Mouse (Mus musculus) kidney, embryonic 14.5 days (tissue): Measurements from ENCODE around the gene D430041D05Rik. TPM values are rescaled to one million over a fixed set of nuclear protein-coding genes. Genes with fewer than 3 reads are reported as not detected.
"Not testable (repeated sequence)": the region's sequence is repeated elsewhere in the genome, so short reads cannot be mapped to it uniquely, and the experiment has no call there.

ENCODE experiments used
- ATAC-seq: fragments of 200-750 bp; cut with Nextera tagmentation; 2 replicates; pipeline ENCODE4 v1.8.0; 2017; ENCODE audit warnings: moderate number of reproducible peaks, mild to moderate bottlenecking, moderate TSS enrichment, moderate library complexity; ENCODE audit not compliant: low FRiP score, low TSS enrichment
- H3K27ac ChIP-seq: fragments of 300-500 bp; sonication (generic); 2 replicates; pipeline ENCODE4 v1.5.1; 2014; ENCODE audit warnings: low read depth, mild to moderate bottlenecking, low read length, moderate library complexity, mixed read lengths
- H3K27me3 ChIP-seq: fragments of 300-500 bp; sonication (generic); 2 replicates; pipeline ENCODE4 v1.6.1; 2014; ENCODE audit warnings: mild to moderate bottlenecking, low read length; ENCODE audit not compliant: control insufficient read depth, insufficient read depth
- H3K36me3 ChIP-seq: fragments of 300-500 bp; sonication (generic); 2 replicates; pipeline ENCODE4 v1.6.1; 2014; ENCODE audit warnings: low read length, mixed read lengths; ENCODE audit not compliant: control insufficient read depth, insufficient read depth
- H3K4me1 ChIP-seq: fragments of 300-500 bp; sonication (generic); 2 replicates; pipeline ENCODE4 v1.6.1; 2014; ENCODE audit warnings: low read length, mixed read lengths; ENCODE audit not compliant: control insufficient read depth, insufficient read depth
- H3K4me2 ChIP-seq: fragments of 300-500 bp; sonication (generic); replicated peaks from 2 replicates; pipeline ENCODE4 v1.6.1; 2014; ENCODE audit warnings: low read depth, mild to moderate bottlenecking, low read length
- H3K4me3 ChIP-seq: fragments of 300-500 bp; sonication (generic); 2 replicates; pipeline ENCODE4 v1.5.1; 2014; ENCODE audit warnings: mild to moderate bottlenecking, low read length
- H3K9ac ChIP-seq: fragments of 300-500 bp; sonication (generic); 2 replicates; pipeline ENCODE4 v1.6.1; 2014; ENCODE audit warnings: low read depth, mild to moderate bottlenecking, low read length, moderate library complexity
- H3K9me3 ChIP-seq: fragments of 300-500 bp; sonication (generic); 2 replicates; pipeline ENCODE4 v1.6.1; 2016; ENCODE audit warnings: low read length; ENCODE audit not compliant: control insufficient read depth
- WGBS: fragments of 180-500 bp; shearing (Covaris S2); extraction: QIAGEN DNeasy Blood & Tissue Kit; methylation state at CpG from one replicate; pipeline ENCODE4 v1.1.7; 2014; 5-methylcytosine and 5-hydroxymethylcytosine counted together
- polyA plus RNA-seq: library from polyadenylated mRNA; unstranded; fragments of >200 nt; fragmentation: Nextera tagmentation; extraction: Ambion mirVana; gene quantifications from 2 replicates; pipeline ENCODE4 v1.2.1, GENCODE M21; 2014

The D430041D05Rik gene
- polyA plus RNA-seq, 1 experiment from 2014 or later, result 0.65 TPM

- no peak for ATAC-seq
- H3K9me3 ChIP-seq, result no peaks in the 10 kb centered on the region
- H3K9ac ChIP-seq, result no peak overlapping the region
- H3K4me1 ChIP-seq, result no peaks in the 10 kb centered on the region
- no peak overlapping the region for H3K4me2 ChIP-seq
- H3K36me3 ChIP-seq, result no peaks in the 10 kb centered on the region
- 97% methylated on average over 3 of the region's 3 CpGs for whole genome bisulfite sequencing
- H3K4me3 ChIP-seq, result no peak overlapping the region
- H3K27me3 ChIP-seq, result no peaks in the 10 kb centered on the region
- no peak overlapping the region for H3K27ac ChIP-seq
Observed at GRCm38 (mm10) chr2:104114898-104115297, 295.9 kb downstream of the D430041D05Rik start.

- not testable (repeated sequence) for H3K4me1 ChIP-seq, H3K27me3 ChIP-seq, H3K4me3 ChIP-seq, ATAC-seq, H3K27ac ChIP-seq, H3K4me2 ChIP-seq, H3K9me3 ChIP-seq, H3K36me3 ChIP-seq, H3K9ac ChIP-seq
Observed at GRCm38 (mm10) chr2:104113563-104113962, 297.2 kb downstream of the D430041D05Rik start.

GRCm38 (mm10) chr2:104111170-104111797 is 299.5 kb downstream of the D430041D05Rik start:
- not testable (repeated sequence) for H3K9me3 ChIP-seq, ATAC-seq, H3K27ac ChIP-seq, H3K9ac ChIP-seq, H3K4me1 ChIP-seq, H3K4me2 ChIP-seq, H3K4me3 ChIP-seq, H3K36me3 ChIP-seq, H3K27me3 ChIP-seq
- WGBS, result no CpG with 5 or more reads among the region's 1 CpGs

GRCm38 (mm10) chr2:104110031-104110430 is 300.8 kb downstream of the D430041D05Rik start:
- 74% methylated on average over 4 of the region's 4 CpGs for WGBS
- Histone ChIP-seq H3K4me2 (no peak overlapping the region), H3K4me1 (no peaks in the 10 kb centered on the region), H3K27me3 (no peaks in the 10 kb centered on the region), H3K27ac (no peak overlapping the region), H3K9ac (no peak overlapping the region), H3K9me3 (no peaks in the 10 kb centered on the region), H3K36me3 (no peaks in the 10 kb centered on the region), H3K4me3 (no peak overlapping the region)
- ATAC-seq, result no peak

- Histone ChIP-seq H3K27ac (no peak overlapping the region), H3K9ac (no peak overlapping the region), H3K4me2 (no peak overlapping the region), H3K4me3 (no peak overlapping the region), H3K36me3 (no peaks in the 10 kb centered on the region), H3K27me3 (no peaks in the 10 kb centered on the region), H3K4me1 (no peaks in the 10 kb centered on the region), H3K9me3 (no peaks in the 10 kb centered on the region)
- WGBS, result 60% methylated on average over 2 of the region's 2 CpGs
- no peak for ATAC-seq
Observed at GRCm38 (mm10) chr2:104109528-104109927, 301.3 kb downstream of the D430041D05Rik start.

- not testable (repeated sequence) for H3K4me1 ChIP-seq, H3K9ac ChIP-seq, H3K27me3 ChIP-seq, H3K27ac ChIP-seq, H3K4me2 ChIP-seq, H3K9me3 ChIP-seq, ATAC-seq, H3K4me3 ChIP-seq, H3K36me3 ChIP-seq
- WGBS, result 89% methylated on average over 2 of the region's 2 CpGs
Observed at GRCm38 (mm10) chr2:104109021-104109420, 301.8 kb downstream of the D430041D05Rik start.

- Histone ChIP-seq H3K9me3 (no peaks in the 10 kb centered on the region), H3K4me2 (no peak overlapping the region), H3K4me1 (no peaks in the 10 kb centered on the region), H3K36me3 (no peaks in the 10 kb centered on the region), H3K27ac (no peak overlapping the region), H3K4me3 (no peak overlapping the region), H3K9ac (no peak overlapping the region), H3K27me3 (no peaks in the 10 kb centered on the region)
- 80% methylated on average over 6 of the region's 6 CpGs for WGBS
- ATAC-seq, result no peak
Observed at GRCm38 (mm10) chr2:104104800-104105199, 306.0 kb downstream of the D430041D05Rik start.

- H3K27ac ChIP-seq, result no peak overlapping the region
Observed at GRCm38 (mm10) chr2:104099946-104100345, 310.9 kb downstream of the D430041D05Rik start.

GRCm38 (mm10) chr2:104099231-104099585 is 311.6 kb downstream of the D430041D05Rik start:
- Histone ChIP-seq H3K9me3 (no peaks in the 10 kb centered on the region), H3K27ac (no peak overlapping the region), H3K9ac (no peak overlapping the region), H3K36me3 (no peaks in the 10 kb centered on the region), H3K4me1 (peaks cover 5% of the 10 kb centered on the region; the same call in 1 of the 2 replicates), H3K4me2 (no peak overlapping the region), H3K4me3 (no peak overlapping the region), H3K27me3 (no peaks in the 10 kb centered on the region)
- ATAC-seq, result no peak
- WGBS, result 97% methylated on average over 2 of the region's 2 CpGs

More at GRCm38 (mm10) chr2:104099946-104100345, 310.9 kb downstream of the D430041D05Rik start:
- Histone ChIP-seq H3K4me1 (peaks cover 5% of the 10 kb centered on the region; the same call in 1 of the 2 replicates), H3K27me3 (no peaks in the 10 kb centered on the region), H3K36me3 (no peaks in the 10 kb centered on the region), H3K4me3 (no peak overlapping the region), H3K4me2 (no peak overlapping the region), H3K9me3 (no peaks in the 10 kb centered on the region), H3K9ac (no peak overlapping the region)
- WGBS, result 65% methylated on average over 1 of the region's 1 CpGs
- no peak for ATAC-seq
